Mouse (Mus musculus): ENCODE measurements at regions not wholly inside any gene's neighbourhood (a gene's known extent, or its start where the extent isn't known, plus 50 kb on each side); places are given as distances from the start of the nearest gene placed in this dataset.
A peak's percentile ranks its signal among the peaks of the same experiment; 100 is the strongest.

DNA sequence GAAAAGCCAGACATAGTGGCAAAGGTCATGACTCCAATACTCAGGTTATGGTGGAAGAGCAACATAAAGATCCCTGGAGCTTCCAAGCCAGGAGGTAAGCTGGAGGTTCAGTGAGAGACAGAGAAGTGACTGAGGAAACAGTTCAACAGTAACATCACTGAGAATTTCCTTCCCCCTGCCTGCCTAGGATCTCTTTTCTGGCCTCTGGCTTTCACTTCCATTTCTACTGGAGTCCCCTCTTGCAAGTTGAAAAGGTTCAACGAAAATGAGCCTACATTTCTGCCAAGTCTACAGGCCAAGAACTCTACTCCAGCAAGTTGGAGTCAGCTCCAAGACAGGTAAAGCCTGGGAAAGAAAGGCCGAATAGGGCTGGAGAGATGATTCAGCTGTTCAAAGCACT, 293.0 kb downstream of the Epha4 start:
- Histone ChIP-seq H3K36me3 (ENCODE audit: control insufficient read depth, insufficient read depth, low read length) (no peaks in the 10 kb centered on the region), H3K27me3 (replicated peaks; ENCODE audit: control insufficient read depth, insufficient read depth, low read length) (no peaks in the 10 kb centered on the region), H3K4me2 (ENCODE audit: low read depth, low read length) (no peak overlapping the region), H3K27ac (ENCODE audit: low read length) (no peak overlapping the region), H3K4me3 (ENCODE audit: low read length) (no peak overlapping the region), H3K9ac (ENCODE audit: low read depth, low read length) (no peak overlapping the region), H3K4me1 (ENCODE audit: control insufficient read depth, insufficient read depth, low read length) (peaks cover 4% of the 10 kb centered on the region; the same call in 1 of the 2 replicates), H3K9me3 (ENCODE audit: control insufficient read depth, low read length) (no peaks in the 10 kb centered on the region)
- 92% methylated on average over 2 of the region's 2 CpGs for WGBS
- no peak for ATAC-seq

DNA sequence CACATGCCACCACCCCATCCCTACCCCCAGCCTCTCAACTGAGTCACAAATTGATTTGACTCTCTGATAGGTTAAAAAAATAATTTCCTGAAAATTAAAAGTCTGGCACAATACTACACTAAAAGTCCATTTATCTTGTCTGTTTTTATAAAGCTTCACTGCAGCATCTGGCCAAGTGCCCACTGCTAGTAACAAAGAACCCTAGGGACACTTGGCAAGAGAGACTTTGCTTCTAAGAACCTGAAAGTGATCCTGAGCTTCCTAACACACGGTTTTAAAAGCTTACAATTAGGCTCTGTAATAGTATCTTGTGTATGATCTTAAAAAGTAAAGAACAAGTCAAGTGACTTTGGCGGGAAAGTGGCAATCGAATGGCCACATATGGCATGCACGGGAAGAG, 288.3 kb downstream of the Epha4 start:
- peaks cover 4% of the 10 kb centered on the region; the same call in 1 of the 2 replicates for H3K4me1 ChIP-seq (ENCODE audit: control insufficient read depth, insufficient read depth, low read length)
- no peaks in the 10 kb centered on the region for H3K9me3 ChIP-seq (ENCODE audit: control insufficient read depth, low read length)
- ATAC-seq = no peak
- 27% methylated on average over 4 of the region's 4 CpGs for WGBS
- no peak overlapping the region for H3K4me3 ChIP-seq (ENCODE audit: low read length)
- no peak overlapping the region for H3K9ac ChIP-seq (ENCODE audit: low read depth, low read length)
- H3K27ac ChIP-seq (ENCODE audit: low read length) = no peak overlapping the region
- H3K4me2 ChIP-seq (ENCODE audit: low read depth, low read length) = no peak overlapping the region; the same call in 1 of the 2 replicates
- no peaks in the 10 kb centered on the region for H3K36me3 ChIP-seq (ENCODE audit: control insufficient read depth, insufficient read depth, low read length)
- no peaks in the 10 kb centered on the region for H3K27me3 ChIP-seq (replicated peaks; ENCODE audit: control insufficient read depth, insufficient read depth, low read length)

- 11% methylated on average over 12 of the region's 12 CpGs for WGBS
- peaks cover 4% of the 10 kb centered on the region; the same call in 1 of the 2 replicates for H3K4me1 ChIP-seq (ENCODE audit: control insufficient read depth, insufficient read depth, low read length)
- H3K27me3 ChIP-seq (replicated peaks; ENCODE audit: control insufficient read depth, insufficient read depth, low read length) = no peaks in the 10 kb centered on the region
- no peak overlapping the region for H3K4me3 ChIP-seq (ENCODE audit: low read length)
- H3K9me3 ChIP-seq (ENCODE audit: control insufficient read depth, low read length) = no peaks in the 10 kb centered on the region
- no peak overlapping the region for H3K27ac ChIP-seq (ENCODE audit: low read length)
- H3K9ac ChIP-seq (ENCODE audit: low read depth, low read length) = no peak overlapping the region
- H3K4me2 ChIP-seq (ENCODE audit: low read depth, low read length) = peak overlapping the region; percentile 26
- peak; percentile 31; the same call in 1 of the 2 replicates for ATAC-seq
- H3K36me3 ChIP-seq (ENCODE audit: control insufficient read depth, insufficient read depth, low read length) = no peaks in the 10 kb centered on the region
Measured at GRCm38 (mm10) chr1:77226991-77227515, 287.8 kb downstream of the Epha4 start.

DNA sequence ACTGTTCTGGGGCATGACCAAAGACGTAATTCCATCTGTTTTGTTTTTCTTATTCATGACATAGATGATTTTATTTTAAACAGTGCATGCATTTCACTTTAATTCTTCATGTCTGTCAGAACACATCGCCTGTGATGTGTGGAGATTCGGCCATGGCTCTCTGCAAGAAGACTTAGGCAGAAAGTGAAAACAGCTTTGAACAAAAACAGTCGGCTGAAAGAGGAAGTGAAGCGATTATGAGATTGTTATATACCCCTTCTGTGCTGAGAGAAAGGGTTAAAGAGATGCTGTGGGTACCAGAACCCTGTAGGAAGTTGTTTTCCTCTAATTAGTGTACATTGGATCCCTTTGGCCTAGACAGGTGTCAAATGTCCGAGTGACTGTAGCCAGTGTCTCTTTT, 287.1 kb downstream of the Epha4 start:
- Histone ChIP-seq H3K9ac (ENCODE audit: low read depth, low read length) (no peak overlapping the region), H3K36me3 (ENCODE audit: control insufficient read depth, insufficient read depth, low read length) (no peaks in the 10 kb centered on the region), H3K9me3 (ENCODE audit: control insufficient read depth, low read length) (no peaks in the 10 kb centered on the region), H3K27ac (ENCODE audit: low read length) (no peak overlapping the region), H3K27me3 (replicated peaks; ENCODE audit: control insufficient read depth, insufficient read depth, low read length) (no peaks in the 10 kb centered on the region), H3K4me3 (ENCODE audit: low read length) (no peak overlapping the region), H3K4me2 (ENCODE audit: low read depth, low read length) (no peak overlapping the region), H3K4me1 (ENCODE audit: control insufficient read depth, insufficient read depth, low read length) (peaks cover 4% of the 10 kb centered on the region; the same call in 1 of the 2 replicates)
- 50% methylated on average over 6 of the region's 6 CpGs for WGBS
- ATAC-seq = no peak

GRCm38 (mm10) chr1:77229561-77229960, 285.3 kb downstream of the Epha4 start:
- no peak for ATAC-seq
- no peak overlapping the region for H3K9ac ChIP-seq (ENCODE audit: low read depth, low read length)
- 82% methylated on average over 4 of the region's 4 CpGs for WGBS

GRCm38 (mm10) chr1:77233010-77233409, 281.9 kb downstream of the Epha4 start:
- 68% methylated on average over 4 of the region's 4 CpGs for WGBS

More at GRCm38 (mm10) chr1:77229561-77229960, 285.3 kb downstream of the Epha4 start:
- Histone ChIP-seq H3K4me3 (ENCODE audit: low read length) (no peak overlapping the region), H3K4me2 (ENCODE audit: low read depth, low read length) (no peak overlapping the region), H3K4me1 (ENCODE audit: control insufficient read depth, insufficient read depth, low read length) (peaks cover 4% of the 10 kb centered on the region; the same call in 1 of the 2 replicates), H3K36me3 (ENCODE audit: control insufficient read depth, insufficient read depth, low read length) (no peaks in the 10 kb centered on the region), H3K27ac (ENCODE audit: low read length) (no peak overlapping the region), H3K9me3 (ENCODE audit: control insufficient read depth, low read length) (no peaks in the 10 kb centered on the region), H3K27me3 (replicated peaks; ENCODE audit: control insufficient read depth, insufficient read depth, low read length) (no peaks in the 10 kb centered on the region)

DNA sequence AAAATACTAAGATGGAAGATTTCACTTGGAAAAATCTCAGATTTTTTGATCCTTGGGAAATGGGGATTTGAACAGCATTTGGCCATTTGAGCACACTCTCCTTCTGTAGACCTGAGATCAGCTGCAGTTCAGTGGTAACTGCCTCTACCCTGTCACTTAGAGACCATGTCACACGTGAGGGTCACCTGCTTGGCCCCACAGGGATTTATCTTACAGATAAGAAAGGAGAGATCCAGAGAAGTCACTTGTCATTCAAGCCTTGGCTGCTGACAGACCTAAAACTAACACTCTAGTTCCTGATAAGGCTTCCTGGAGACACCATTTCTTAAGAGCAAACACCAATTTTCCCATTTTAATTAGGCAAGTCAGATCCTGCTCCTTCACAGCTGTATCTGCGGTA, 270.2 kb downstream of the Epha4 start:
- Histone ChIP-seq H3K4me3 (ENCODE audit: low read length) (no peak overlapping the region), H3K9ac (ENCODE audit: low read depth, low read length) (no peak overlapping the region), H3K27ac (ENCODE audit: low read length) (no peak overlapping the region), H3K4me1 (ENCODE audit: control insufficient read depth, insufficient read depth, low read length) (0 out of 2 replicates have a peak, but pooled peaks cover 2% of the 10 kb centered on the region), H3K36me3 (ENCODE audit: control insufficient read depth, insufficient read depth, low read length) (no peaks in the 10 kb centered on the region), H3K9me3 (ENCODE audit: control insufficient read depth, low read length) (no peaks in the 10 kb centered on the region), H3K4me2 (ENCODE audit: low read depth, low read length) (no peak overlapping the region), H3K27me3 (replicated peaks; ENCODE audit: control insufficient read depth, insufficient read depth, low read length) (no peaks in the 10 kb centered on the region)
- ATAC-seq = peak; percentile 65
- 34% methylated on average over 2 of the region's 2 CpGs for WGBS

More at GRCm38 (mm10) chr1:77233010-77233409, 281.9 kb downstream of the Epha4 start:
- H3K36me3 ChIP-seq (ENCODE audit: control insufficient read depth, insufficient read depth, low read length) = no peaks in the 10 kb centered on the region
- H3K4me1 ChIP-seq (ENCODE audit: control insufficient read depth, insufficient read depth, low read length) = no peaks in the 10 kb centered on the region
- no peak overlapping the region for H3K27ac ChIP-seq (ENCODE audit: low read length)
- no peaks in the 10 kb centered on the region for H3K27me3 ChIP-seq (replicated peaks; ENCODE audit: control insufficient read depth, insufficient read depth, low read length)
- ATAC-seq = no peak
- H3K4me2 ChIP-seq (ENCODE audit: low read depth, low read length) = no peak overlapping the region
- H3K9ac ChIP-seq (ENCODE audit: low read depth, low read length) = no peak overlapping the region
- H3K4me3 ChIP-seq (ENCODE audit: low read length) = no peak overlapping the region
- no peaks in the 10 kb centered on the region for H3K9me3 ChIP-seq (ENCODE audit: control insufficient read depth, low read length)

DNA sequence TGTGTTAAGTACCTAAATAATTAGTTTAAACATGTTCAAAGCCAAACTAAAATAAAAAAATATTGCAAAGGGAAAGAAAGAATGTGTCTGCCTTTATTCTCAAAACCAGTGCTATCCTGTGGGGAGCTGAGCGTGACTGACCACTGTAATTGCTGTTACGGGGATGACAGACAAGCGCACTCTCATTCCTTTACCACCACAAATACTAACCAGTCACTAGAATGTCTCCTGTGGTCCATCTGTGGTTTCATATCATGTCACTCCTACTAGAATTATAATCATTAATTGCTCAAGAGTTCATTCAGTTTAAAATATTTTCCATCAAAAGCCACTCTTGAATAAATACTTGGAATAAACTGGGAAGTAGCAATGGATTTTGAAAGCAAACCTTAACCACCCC, 268.8 kb downstream of the Epha4 start:
- no peak for ATAC-seq

GRCm38 (mm10) chr1:77254276-77254675, 260.6 kb downstream of the Epha4 start:
- Histone ChIP-seq H3K9me3 (ENCODE audit: control insufficient read depth, low read length) (no peaks in the 10 kb centered on the region), H3K36me3 (ENCODE audit: control insufficient read depth, insufficient read depth, low read length) (no peaks in the 10 kb centered on the region), H3K4me2 (ENCODE audit: low read depth, low read length) (no peak overlapping the region), H3K4me3 (ENCODE audit: low read length) (no peak overlapping the region), H3K4me1 (ENCODE audit: control insufficient read depth, insufficient read depth, low read length) (no peaks in the 10 kb centered on the region), H3K27ac (ENCODE audit: low read length) (no peak overlapping the region), H3K9ac (ENCODE audit: low read depth, low read length) (no peak overlapping the region), H3K27me3 (replicated peaks; ENCODE audit: control insufficient read depth, insufficient read depth, low read length) (no peaks in the 10 kb centered on the region)
- ATAC-seq = no peak
- WGBS = 67% methylated on average over 6 of the region's 6 CpGs

More for the DNA sequence above, 268.8 kb downstream of the Epha4 start:
- H3K9me3 ChIP-seq (ENCODE audit: control insufficient read depth, low read length) = no peaks in the 10 kb centered on the region
- H3K4me3 ChIP-seq (ENCODE audit: low read length) = no peak overlapping the region
- H3K27ac ChIP-seq (ENCODE audit: low read length) = no peak overlapping the region
- no peak overlapping the region for H3K9ac ChIP-seq (ENCODE audit: low read depth, low read length)
- H3K36me3 ChIP-seq (ENCODE audit: control insufficient read depth, insufficient read depth, low read length) = no peaks in the 10 kb centered on the region
- no peaks in the 10 kb centered on the region for H3K27me3 ChIP-seq (replicated peaks; ENCODE audit: control insufficient read depth, insufficient read depth, low read length)
- no peak overlapping the region for H3K4me2 ChIP-seq (ENCODE audit: low read depth, low read length)
- 88% methylated on average over 3 of the region's 3 CpGs for WGBS
- H3K4me1 ChIP-seq (ENCODE audit: control insufficient read depth, insufficient read depth, low read length) = 0 out of 2 replicates have a peak, but pooled peaks cover 2% of the 10 kb centered on the region

Data from intestine, embryonic 16.5 days (tissue).